Mouse (Mus musculus) hindbrain, embryonic 16.5 days (tissue): ENCODE results near the gene Celsr1. TPM values are rescaled to one million over a fixed set of nuclear protein-coding genes. Genes with fewer than 3 reads are reported as not detected.

Experiments
- ATAC-seq: fragments of 200-750 bp; cut with Nextera tagmentation; 2 replicates; pipeline ENCODE4 v1.8.0; 2017; ENCODE audit warnings: moderate TSS enrichment, moderate library complexity
- H3K27ac ChIP-seq: fragments of 300-500 bp; sonication (generic); 2 replicates; pipeline ENCODE4 v1.5.1; 2014; ENCODE audit warnings: low read depth, mild to moderate bottlenecking, control low read depth, low read length, moderate library complexity
- H3K27me3 ChIP-seq: fragments of 300-500 bp; sonication (generic); replicated peaks from 2 replicates; pipeline ENCODE4 v1.6.1; 2014; ENCODE audit warnings: low read length; ENCODE audit not compliant: control insufficient read depth, insufficient read depth
- H3K36me3 ChIP-seq: fragments of 300-500 bp; sonication (generic); 2 replicates; pipeline ENCODE4 v1.6.1; 2014; ENCODE audit warnings: mild to moderate bottlenecking, low read length, moderate library complexity, mixed read lengths; ENCODE audit not compliant: control insufficient read depth, insufficient read depth
- H3K4me1 ChIP-seq: fragments of 300-500 bp; sonication (generic); 2 replicates; pipeline ENCODE4 v1.6.1; 2014; ENCODE audit warnings: low read depth, low read length; ENCODE audit not compliant: control insufficient read depth, insufficient read depth
- H3K4me2 ChIP-seq: fragments of 300-500 bp; sonication (generic); 2 replicates; pipeline ENCODE4 v1.6.1; 2014; ENCODE audit warnings: mild to moderate bottlenecking, low read length, control low read depth, moderate library complexity
- H3K4me3 ChIP-seq: fragments of 300-500 bp; sonication (generic); 2 replicates; pipeline ENCODE4 v1.5.1; 2014; ENCODE audit warnings: mild to moderate bottlenecking, low read length, control low read depth, moderate library complexity
- H3K9ac ChIP-seq: fragments of 300-500 bp; sonication (generic); 2 replicates; pipeline ENCODE4 v1.6.1; 2014; ENCODE audit warnings: low read depth, mild to moderate bottlenecking, control low read depth, low read length, moderate library complexity
- H3K9me3 ChIP-seq: fragments of 300-500 bp; sonication (generic); 2 replicates; pipeline ENCODE4 v1.6.1; 2014; ENCODE audit warnings: mild to moderate bottlenecking, low read length, moderate library complexity; ENCODE audit not compliant: control insufficient read depth
- WGBS: fragments of 180-500 bp; shearing (Covaris S2); extraction: QIAGEN DNeasy Blood & Tissue Kit; methylation state at CpG from one replicate; pipeline ENCODE4 v1.1.7; 2014; 5-methylcytosine and 5-hydroxymethylcytosine counted together
- polyA plus RNA-seq: library from polyadenylated mRNA; unstranded; fragments of >200 nt; fragmentation: Nextera tagmentation; extraction: Ambion mirVana; gene quantifications from 2 replicates; pipeline ENCODE4 v1.2.1, GENCODE M21; 2015

Gene Celsr1
- polyA plus RNA-seq, 1 experiment from 2014 or later, result 0.76 TPM

GRCm38 (mm10) chr15:86032811-86033190, 776 bp downstream of the Celsr1 start:
- Histone ChIP-seq H3K27me3 (peaks cover 30% of the 10 kb centered on the region), H3K27ac (peak overlapping the region; percentile 48; the same call in 1 of the 2 replicates), H3K9me3 (peaks cover 4% of the 10 kb centered on the region), H3K4me1 (peaks cover 22% of the 10 kb centered on the region), H3K9ac (peak overlapping the region; percentile 59), H3K36me3 (no peaks in the 10 kb centered on the region; the same call in none of the 2 replicates), H3K4me3 (peak overlapping the region; percentile 54), H3K4me2 (peak overlapping the region; percentile 83)
- ATAC-seq, result peak; percentile 22
- 1% methylated on average over 25 of the region's 38 CpGs for WGBS

- no peak overlapping the region; the same call in 1 of the 2 replicates for H3K4me3 ChIP-seq
- H3K4me2 ChIP-seq, result peak overlapping the region; percentile 27
- H3K27me3 ChIP-seq, result peaks cover 30% of the 10 kb centered on the region
- H3K9me3 ChIP-seq, result peaks cover 4% of the 10 kb centered on the region
- WGBS, result 68% methylated on average over 14 of the region's 14 CpGs
- H3K27ac ChIP-seq, result no peak overlapping the region
- ATAC-seq, result no peak
- H3K4me1 ChIP-seq, result peaks cover 22% of the 10 kb centered on the region
- H3K36me3 ChIP-seq, result no peaks in the 10 kb centered on the region; the same call in none of the 2 replicates
- H3K9ac ChIP-seq, result no peak overlapping the region
Observed at GRCm38 (mm10) chr15:86029981-86030380, 3.6 kb downstream of the Celsr1 start.

GRCm38 (mm10) chr15:86027871-86028270, 5.7 kb downstream of the Celsr1 start:
- H3K27ac ChIP-seq, result no peak overlapping the region
- peaks cover 1% of the 10 kb centered on the region for H3K4me1 ChIP-seq
- peak overlapping the region; percentile 15 for H3K4me2 ChIP-seq
- WGBS, result 69% methylated on average over 8 of the region's 8 CpGs
- peaks cover 4% of the 10 kb centered on the region for H3K9me3 ChIP-seq
- H3K4me3 ChIP-seq, result no peak overlapping the region
- no peaks in the 10 kb centered on the region; the same call in none of the 2 replicates for H3K36me3 ChIP-seq
- H3K27me3 ChIP-seq, result peaks cover 11% of the 10 kb centered on the region
- ATAC-seq, result no peak
- no peak overlapping the region for H3K9ac ChIP-seq

GRCm38 (mm10) chr15:86021971-86022370, 11.6 kb downstream of the Celsr1 start:
- ATAC-seq, result no peak
- H3K9me3 ChIP-seq, result peaks cover 3% of the 10 kb centered on the region; the same call in 1 of the 2 replicates
- H3K4me2 ChIP-seq, result no peak overlapping the region
- no peaks in the 10 kb centered on the region for H3K27me3 ChIP-seq
- H3K9ac ChIP-seq, result no peak overlapping the region
- 0 out of 2 replicates have a peak, but pooled peaks cover 2% of the 10 kb centered on the region for H3K4me1 ChIP-seq
- H3K36me3 ChIP-seq, result no peaks in the 10 kb centered on the region
- 85% methylated on average over 9 of the region's 9 CpGs for WGBS
- no peak overlapping the region for H3K27ac ChIP-seq
- no peak overlapping the region for H3K4me3 ChIP-seq

- no peak overlapping the region for H3K4me3 ChIP-seq
- ATAC-seq, result no peak
- H3K36me3 ChIP-seq, result no peaks in the 10 kb centered on the region
- H3K9ac ChIP-seq, result no peak overlapping the region
- H3K9me3 ChIP-seq, result peaks cover 3% of the 10 kb centered on the region; the same call in 1 of the 2 replicates
- 0 out of 2 replicates have a peak, but pooled peaks cover 2% of the 10 kb centered on the region for H3K4me1 ChIP-seq
- no peaks in the 10 kb centered on the region for H3K27me3 ChIP-seq
- H3K27ac ChIP-seq, result no peak overlapping the region
- WGBS, result 84% methylated on average over 9 of the region's 9 CpGs
- no peak overlapping the region for H3K4me2 ChIP-seq
Observed at GRCm38 (mm10) chr15:86021301-86021700, 12.3 kb downstream of the Celsr1 start.

GRCm38 (mm10) chr15:86020008-86020407, 13.6 kb downstream of the Celsr1 start:
- no peak overlapping the region for H3K4me2 ChIP-seq
- no peaks in the 10 kb centered on the region for H3K36me3 ChIP-seq
- no peak overlapping the region for H3K4me3 ChIP-seq
- 76% methylated on average over 8 of the region's 8 CpGs for WGBS
- H3K9ac ChIP-seq, result no peak overlapping the region
- no peak for ATAC-seq
- H3K27me3 ChIP-seq, result no peaks in the 10 kb centered on the region
- H3K9me3 ChIP-seq, result peaks cover 3% of the 10 kb centered on the region; the same call in 1 of the 2 replicates
- no peak overlapping the region for H3K27ac ChIP-seq
- 0 out of 2 replicates have a peak, but pooled peaks cover 2% of the 10 kb centered on the region for H3K4me1 ChIP-seq

GRCm38 (mm10) chr15:86018753-86019512, 14.6 kb downstream of the Celsr1 start:
- WGBS, result 93% methylated on average over 5 of the region's 5 CpGs
- no peak overlapping the region for H3K27ac ChIP-seq
- H3K9ac ChIP-seq, result no peak overlapping the region
- H3K4me1 ChIP-seq, result 0 out of 2 replicates have a peak, but pooled peaks cover 2% of the 10 kb centered on the region
- H3K27me3 ChIP-seq, result no peaks in the 10 kb centered on the region
- ATAC-seq, result no peak
- H3K4me3 ChIP-seq, result no peak overlapping the region
- H3K4me2 ChIP-seq, result no peak overlapping the region
- H3K36me3 ChIP-seq, result no peaks in the 10 kb centered on the region
- H3K9me3 ChIP-seq, result peaks cover 3% of the 10 kb centered on the region; the same call in 1 of the 2 replicates

GRCm38 (mm10) chr15:86017336-86017735, 16.2 kb downstream of the Celsr1 start:
- no peak overlapping the region for H3K4me2 ChIP-seq
- peaks cover 10% of the 10 kb centered on the region for H3K4me1 ChIP-seq
- H3K27ac ChIP-seq, result no peak overlapping the region
- peaks cover 3% of the 10 kb centered on the region; the same call in 1 of the 2 replicates for H3K9me3 ChIP-seq
- H3K9ac ChIP-seq, result no peak overlapping the region
- H3K4me3 ChIP-seq, result no peak overlapping the region
- no peaks in the 10 kb centered on the region for H3K36me3 ChIP-seq
- ATAC-seq, result no peak
- no peaks in the 10 kb centered on the region for H3K27me3 ChIP-seq
- 94% methylated on average over 6 of the region's 6 CpGs for WGBS

- no peak for ATAC-seq
- H3K36me3 ChIP-seq, result no peaks in the 10 kb centered on the region
- H3K4me1 ChIP-seq, result peaks cover 10% of the 10 kb centered on the region
- WGBS, result 68% methylated on average over 13 of the region's 13 CpGs
- no peak overlapping the region for H3K9ac ChIP-seq
- peaks cover 3% of the 10 kb centered on the region; the same call in 1 of the 2 replicates for H3K9me3 ChIP-seq
- no peak overlapping the region for H3K27ac ChIP-seq
- H3K27me3 ChIP-seq, result no peaks in the 10 kb centered on the region
- no peak overlapping the region for H3K4me3 ChIP-seq
- no peak overlapping the region for H3K4me2 ChIP-seq
Observed at GRCm38 (mm10) chr15:86015860-86016541, 17.6 kb downstream of the Celsr1 start.
